Mouse (Mus musculus) heart, adult 2 months (tissue): Measurements from ENCODE around the gene Pxylp1. TPM values are rescaled to one million over a fixed set of nuclear protein-coding genes. Genes with fewer than 3 reads are reported as not detected.
"Not testable (repeated sequence)": the region's sequence is repeated elsewhere in the genome, so short reads cannot be mapped to it uniquely, and the experiment has no call there.

Source experiments
- DNase-seq, 2 experiments: peaks; one replicate each; pipeline ENCODE4 v3.0.0; 2021
- H3K27ac ChIP-seq: fragments of 200-600 bp; 2 replicates; pipeline ENCODE4 v1.8.1; 2022
- H3K27me3 ChIP-seq: fragments of 200-500 bp; 2 replicates; pipeline ENCODE4 v1.6.1; 2012; ENCODE audit warnings: mild to moderate bottlenecking, low read length, inconsistent platforms, mixed read lengths; ENCODE audit not compliant: control insufficient read depth, insufficient read depth
- H3K36me3 ChIP-seq: fragments of 200-500 bp; 2 replicates; pipeline ENCODE4 v1.6.1; 2012; ENCODE audit warnings: low read length, inconsistent platforms; ENCODE audit not compliant: control insufficient read depth, insufficient read depth
- H3K4me1 ChIP-seq: fragments of 200-500 bp; 2 replicates; pipeline ENCODE4 v1.6.1; 2011; ENCODE audit warnings: low read length; ENCODE audit not compliant: control insufficient read depth, insufficient read depth
- H3K4me3 ChIP-seq: fragments of 200-600 bp; 2 replicates; pipeline ENCODE4 v1.8.1; 2022
- H3K79me2 ChIP-seq: fragments of 200-500 bp; replicated peaks from 2 replicates; pipeline ENCODE4 v1.6.1; 2012; ENCODE audit warnings: mild to moderate bottlenecking, inconsistent platforms, low read length, moderate library complexity, mixed read lengths; ENCODE audit not compliant: control insufficient read depth, insufficient read depth
- H3K9ac ChIP-seq: fragments of 200-500 bp; 2 replicates; pipeline ENCODE4 v1.6.1; 2012; ENCODE audit warnings: low read depth, mild to moderate bottlenecking, control low read depth, inconsistent platforms, low read length, mixed read lengths
- CTCF ChIP-seq: fragments of 200-600 bp; IDR thresholded peaks from 2 replicates; pipeline ENCODE4 v1.8.1; 2022; ENCODE audit warnings: antibody characterized with exemption, mild to moderate bottlenecking, moderate library complexity
- EP300 ChIP-seq: fragments of 200-500 bp; IDR thresholded peaks from 2 replicates; pipeline ENCODE4 v1.6.1; 2011; ENCODE audit warnings: low read depth, low read length, control low read depth; ENCODE audit not compliant: insufficient read depth
- POLR2A ChIP-seq: fragments of 200-500 bp; IDR thresholded peaks from 2 replicates; pipeline ENCODE4 v1.6.1; 2011; ENCODE audit warnings: mild to moderate bottlenecking, low read depth, low read length, control low read depth; ENCODE audit not compliant: insufficient read depth
- WGBS: fragments of 180-500 bp; shearing (Covaris S2); methylation state at CpG from one replicate; pipeline ENCODE4 v1.1.7; 2018; 5-methylcytosine and 5-hydroxymethylcytosine counted together
- intact Hi-C: fragments of 180-260 bp; cut with DNase I; formaldehyde crosslinking; loops from one replicate; pipeline ENCODE4 v1.15.1; 2025
- long read RNA-seq: library from polyadenylated mRNA; stranded (forward); transcript quantifications from one replicate; pipeline ENCODE4 v2.0.0, GENCODE M21; 2021
- polyA plus RNA-seq: library from polyadenylated mRNA; depleted of rRNA; stranded (reverse); fragments of >200 nt; gene quantifications from 2 replicates; pipeline ENCODE4 v1.2.3, GENCODE M21; 2012; rRNA removed
- total RNA-seq, 2 experiments: library from RNA; stranded (reverse); gene quantifications; 2 replicates each; pipeline ENCODE4 v1.2.3; 2021

Pxylp1 gene
- total RNA-seq (10 to 100 TPM; 16.3 to 16.9 TPM), polyA plus RNA-seq (6.5 and 9.5 TPM in 2 replicates)
- long read RNA-seq, transcript Pxylp1-201 (6 exons, 2,908 nt) = major isoform, 8 of 10 reads
- long read RNA-seq, partial matches to known transcripts = 0 of 10 reads
- long read RNA-seq, other reads (novel, unspliced or antisense) = 1 of 10 reads

GRCm38 (mm10) chr9:96892546-96892945 is at the start of gene Pxylp1:
Gene Pxylp1, minus strand, starts transcription at chr9:96892669.
- intact Hi-C loops = no loop called here
- Histone ChIP-seq H3K79me2 (no peaks in the 10 kb centered on the region), H3K27me3 (no peaks in the 10 kb centered on the region), H3K36me3 (no peaks in the 10 kb centered on the region), H3K9ac (no peak within 1 kb of the TSS), H3K4me1 (no peaks in the 10 kb centered on the region), H3K4me3 (no peak within 1 kb of the TSS), H3K27ac (no peak within 1 kb of the TSS)
- 55% methylated on average over 3 of the region's 3 CpGs for WGBS
- TF ChIP-seq CTCF (no peak), POLR2A (no peak), EP300 (no peak)
- no peak for DNase-seq

GRCm38 (mm10) chr9:96938887-96939286 is 46.4 kb upstream of the Pxylp1 start:
- WGBS = 87% methylated on average over 5 of the region's 5 CpGs
- TF ChIP-seq EP300 = no peak
- TF ChIP-seq CTCF = no peak
- TF ChIP-seq POLR2A = no peak

GRCm38 (mm10) chr9:96936427-96936826 is 44.0 kb upstream of the Pxylp1 start:
- intact Hi-C loops, H3K36me3 ChIP-seq, DNase-seq, H3K27me3 ChIP-seq, H3K79me2 ChIP-seq, H3K27ac ChIP-seq, H3K9ac ChIP-seq, H3K4me1 ChIP-seq, H3K4me3 ChIP-seq: not testable (repeated sequence)
- whole genome bisulfite sequencing = 87% methylated on average over 2 of the region's 2 CpGs

More at GRCm38 (mm10) chr9:96938887-96939286, 46.4 kb upstream of the Pxylp1 start:
- Histone ChIP-seq H3K9ac (no peak overlapping the region), H3K36me3 (no peaks in the 10 kb centered on the region), H3K79me2 (no peaks in the 10 kb centered on the region), H3K4me3 (no peak overlapping the region), H3K27me3 (no peaks in the 10 kb centered on the region), H3K27ac (no peak overlapping the region), H3K4me1 (no peaks in the 10 kb centered on the region)
- no peak for DNase-seq
- intact Hi-C loops = no loop called here

GRCm38 (mm10) chr9:96935556-96936300 is 43.3 kb upstream of the Pxylp1 start:
- no peak overlapping the region for H3K4me3 ChIP-seq
- intact Hi-C loops = no loop called here
- H3K9ac ChIP-seq = no peak overlapping the region
- TF ChIP-seq CTCF (no peak), POLR2A (no peak), EP300 (no peak)
- H3K36me3 ChIP-seq = no peaks in the 10 kb centered on the region
- no peaks in the 10 kb centered on the region for H3K79me2 ChIP-seq
- H3K27ac ChIP-seq = no peak overlapping the region
- no peaks in the 10 kb centered on the region for H3K4me1 ChIP-seq
- H3K27me3 ChIP-seq = no peaks in the 10 kb centered on the region
- no peak for DNase-seq
- WGBS = 39% methylated on average over 15 of the region's 15 CpGs

- TF ChIP-seq EP300 = no peak
These were observed 42.3 kb upstream of the Pxylp1 start for GRCm38 (mm10) chr9:96934816-96935215.

GRCm38 (mm10) chr9:96932751-96933150 is 40.3 kb upstream of the Pxylp1 start:
- no peak overlapping the region for H3K9ac ChIP-seq
- no peak overlapping the region for H3K4me3 ChIP-seq
- intact Hi-C loops = no loop called here
- H3K79me2 ChIP-seq = no peaks in the 10 kb centered on the region
- H3K27me3 ChIP-seq = no peaks in the 10 kb centered on the region
- no peak for TF ChIP-seq POLR2A
- TF ChIP-seq EP300 = no peak
- no peak for TF ChIP-seq CTCF
- no peaks in the 10 kb centered on the region for H3K36me3 ChIP-seq
- 91% methylated on average over 8 of the region's 8 CpGs for whole genome bisulfite sequencing
- H3K4me1 ChIP-seq = no peaks in the 10 kb centered on the region
- no peak for DNase-seq
- H3K27ac ChIP-seq = no peak overlapping the region

More at GRCm38 (mm10) chr9:96934816-96935215, 42.3 kb upstream of the Pxylp1 start:
- H3K27me3 ChIP-seq = no peaks in the 10 kb centered on the region
- DNase-seq = no peak
- no peaks in the 10 kb centered on the region for H3K36me3 ChIP-seq
- H3K4me3 ChIP-seq = no peak overlapping the region
- 82% methylated on average over 3 of the region's 3 CpGs for WGBS
- no peak overlapping the region for H3K27ac ChIP-seq
- H3K79me2 ChIP-seq = no peaks in the 10 kb centered on the region
- no peaks in the 10 kb centered on the region for H3K4me1 ChIP-seq
- intact Hi-C loops = no loop called here
- no peak overlapping the region for H3K9ac ChIP-seq
